Mouse (Mus musculus) liver, embryonic 15.5 days (tissue): ENCODE results near the gene Hspa4. TPM values are rescaled to one million over a fixed set of nuclear protein-coding genes. Genes with fewer than 3 reads are reported as not detected.
"Not testable (repeated sequence)": the region's sequence is repeated elsewhere in the genome, so short reads cannot be mapped to it uniquely, and the experiment has no call there.

ENCODE experiments used
- ATAC-seq: fragments of 200-750 bp; cut with Nextera tagmentation; 2 replicates; pipeline ENCODE4 v1.8.0; 2017; ENCODE audit warnings: moderate number of reproducible peaks, mild to moderate bottlenecking, moderate library complexity; ENCODE audit not compliant: insufficient read depth
- H3K27ac ChIP-seq: fragments of 300-500 bp; sonication (generic); replicated peaks from 2 replicates; pipeline ENCODE4 v1.5.1; 2015; ENCODE audit warnings: mild to moderate bottlenecking, inconsistent platforms
- H3K27me3 ChIP-seq: fragments of 300-500 bp; sonication (generic); 2 replicates; pipeline ENCODE4 v1.6.1; 2015; ENCODE audit warnings: mild to moderate bottlenecking, inconsistent platforms
- H3K36me3 ChIP-seq: fragments of 300-500 bp; sonication (generic); replicated peaks from 2 replicates; pipeline ENCODE4 v1.6.1; 2015; ENCODE audit warnings: moderate library complexity, mild to moderate bottlenecking, inconsistent platforms
- H3K4me1 ChIP-seq: fragments of 300-500 bp; sonication (generic); replicated peaks from 2 replicates; pipeline ENCODE4 v1.6.1; 2015; ENCODE audit warnings: inconsistent platforms
- H3K4me2 ChIP-seq: fragments of 300-500 bp; sonication (generic); 2 replicates; pipeline ENCODE4 v1.6.1; 2015; ENCODE audit warnings: moderate library complexity, mild to moderate bottlenecking, inconsistent platforms
- H3K4me3 ChIP-seq: fragments of 300-500 bp; sonication (generic); replicated peaks from 2 replicates; pipeline ENCODE4 v1.5.1; 2015; ENCODE audit warnings: mild to moderate bottlenecking, inconsistent platforms
- H3K9ac ChIP-seq: fragments of 300-500 bp; sonication (generic); 2 replicates; pipeline ENCODE4 v1.6.1; 2015; ENCODE audit warnings: moderate library complexity, mild to moderate bottlenecking, inconsistent platforms
- H3K9me3 ChIP-seq: fragments of 300-500 bp; sonication (generic); replicated peaks from 2 replicates; pipeline ENCODE4 v1.6.1; 2016; ENCODE audit warnings: inconsistent platforms
- WGBS: fragments of 180-500 bp; shearing (Covaris S2); methylation state at CpG from one replicate; pipeline ENCODE4 v1.1.7; 2015; ENCODE audit warnings: mixed read lengths; ENCODE audit not compliant: insufficient replicate concordance; 5-methylcytosine and 5-hydroxymethylcytosine counted together
- polyA plus RNA-seq: library from polyadenylated mRNA; unstranded; fragments of >200 nt; fragmentation: Nextera tagmentation; extraction: Ambion mirVana; gene quantifications from 2 replicates; pipeline ENCODE4 v1.2.1, GENCODE M21; 2015

Gene Hspa4
- polyA plus RNA-seq: 37.1 and 41.7 TPM in 2 replicates

DNA sequence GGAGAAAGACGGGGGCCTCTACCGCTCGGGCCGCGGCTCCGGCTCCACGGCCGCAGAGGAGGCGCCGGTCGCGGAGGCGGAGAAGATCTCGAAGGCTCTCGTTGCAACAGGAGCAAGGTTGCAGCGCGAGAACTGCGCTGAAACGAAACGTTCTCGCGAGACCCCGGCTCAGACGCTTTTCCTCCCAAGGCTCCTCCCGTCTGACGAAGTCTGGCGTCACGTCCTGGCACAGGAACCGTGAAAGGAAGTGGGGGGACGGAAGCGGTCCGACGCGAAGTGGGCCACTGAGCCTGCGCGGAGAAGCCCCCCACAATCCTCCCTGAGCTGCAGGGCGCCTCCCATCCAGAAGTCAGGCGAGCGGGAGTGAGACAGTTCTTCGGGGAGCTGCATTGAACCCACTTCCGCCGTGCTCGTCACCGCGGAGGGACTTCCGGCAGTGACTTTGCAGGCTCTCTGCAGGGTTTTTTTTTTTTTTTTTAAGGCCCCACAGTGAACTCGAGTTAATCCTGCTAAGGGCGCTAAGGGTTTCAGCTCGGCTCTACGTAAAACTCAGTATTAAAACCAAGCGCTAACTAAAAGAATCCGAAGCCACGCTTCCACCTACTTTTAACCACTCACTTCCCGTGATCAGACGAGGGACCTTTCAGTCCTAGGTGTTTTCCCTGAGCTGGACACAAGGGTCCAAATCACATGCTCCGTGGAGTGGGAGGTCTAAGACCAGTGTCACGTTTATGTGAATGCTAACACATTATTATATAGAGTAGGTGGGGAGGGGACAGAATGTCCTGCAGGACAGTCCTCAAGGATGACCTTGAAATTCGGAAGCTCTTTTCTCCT lies at the start of gene Hspa4:
Hspa4 (minus strand) TSS at position 128 of the 837 bp plus-strand sequence.
- Histone ChIP-seq H3K27me3 (no peaks in the 10 kb centered on the region), H3K4me2 (peak within 1 kb of the TSS; percentile 87), H3K4me3 (peak within 1 kb of the TSS; percentile 99), H3K4me1 (peaks cover 38% of the 10 kb centered on the region), H3K27ac (peak within 1 kb of the TSS; percentile 99), H3K9me3 (no peaks in the 10 kb centered on the region), H3K9ac (peak within 1 kb of the TSS; percentile 98), H3K36me3 (peaks cover 3% of the 10 kb centered on the region; the same call in 1 of the 2 replicates)
- peak; percentile 92 for ATAC-seq
- under 1% methylated on average over 58 of the region's 58 CpGs for WGBS

DNA sequence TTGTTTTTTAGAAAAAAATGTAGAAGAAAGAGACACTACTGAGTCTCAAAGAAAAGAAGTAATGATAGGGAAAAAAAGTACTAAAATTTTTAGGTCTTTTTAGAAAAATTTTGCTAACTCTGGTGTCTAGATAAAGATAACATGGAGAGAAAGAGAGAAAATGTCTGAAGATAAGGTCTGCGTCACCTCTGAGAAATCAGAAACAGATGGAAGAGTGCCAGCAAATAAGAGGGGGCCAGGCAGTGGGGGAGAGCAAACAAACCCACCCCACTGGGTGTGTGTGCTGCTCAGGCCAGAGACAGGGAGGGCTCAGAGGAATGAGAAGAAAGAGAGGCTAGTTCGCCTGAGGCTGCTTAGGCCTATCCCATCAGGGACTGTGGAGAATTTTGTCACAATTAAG lies 45.5 kb upstream of the Hspa4 start:
- 17% methylated on average over 2 of the region's 2 CpGs for WGBS
- no peak overlapping the region for H3K4me3 ChIP-seq
- H3K4me2 ChIP-seq: no peak overlapping the region
- no peak overlapping the region for H3K9ac ChIP-seq
- peaks cover 11% of the 10 kb centered on the region; the same call in 1 of the 2 replicates for H3K27me3 ChIP-seq
- no peak overlapping the region for H3K27ac ChIP-seq
- no peak for ATAC-seq
- H3K4me1 ChIP-seq: peaks cover 21% of the 10 kb centered on the region
- no peaks in the 10 kb centered on the region for H3K9me3 ChIP-seq
- H3K36me3 ChIP-seq: no peaks in the 10 kb centered on the region

DNA sequence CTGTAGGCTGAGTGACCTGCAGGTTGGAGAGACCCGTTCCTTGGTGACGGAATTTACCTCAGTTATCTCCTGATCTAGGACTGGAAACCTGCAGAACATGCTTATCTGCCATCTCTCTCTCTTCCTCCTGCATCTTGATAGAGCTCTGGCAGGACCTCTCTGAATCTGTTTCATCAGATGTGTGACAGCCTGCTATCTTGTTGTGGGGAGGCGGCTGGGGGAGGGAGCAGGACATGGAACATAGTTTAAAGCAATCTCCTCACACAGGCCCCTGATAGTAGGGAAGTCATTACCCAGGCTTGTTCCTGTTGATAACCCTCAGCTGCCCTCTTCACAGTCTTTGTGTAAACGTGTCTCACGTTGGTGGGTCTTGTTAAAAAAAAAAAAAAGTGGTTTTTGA lies 45.1 kb upstream of the Hspa4 start:
- WGBS: 8% methylated on average over 5 of the region's 5 CpGs
- H3K9ac ChIP-seq: no peak overlapping the region
- no peak for ATAC-seq

DNA sequence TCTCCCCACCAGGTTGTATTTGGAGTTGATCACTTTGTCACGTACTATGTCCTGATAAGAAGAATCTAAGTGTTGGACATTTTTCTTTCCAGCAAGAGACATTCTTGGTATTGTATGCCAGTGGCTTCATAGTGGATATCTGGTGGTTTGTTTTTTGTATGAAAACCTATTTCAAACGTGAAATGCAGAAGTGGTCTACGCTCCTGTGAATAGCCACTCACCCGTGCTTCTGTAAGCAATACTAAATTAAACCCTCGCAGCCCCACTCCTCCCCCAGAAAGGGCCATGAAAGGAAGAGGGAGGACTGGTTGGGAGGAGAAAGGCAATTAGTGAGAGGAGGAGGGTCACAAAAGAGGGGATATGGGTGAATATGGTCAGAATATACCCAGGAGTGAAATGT lies 42.5 kb upstream of the Hspa4 start:
- WGBS: 16% methylated on average over 5 of the region's 5 CpGs
- Histone ChIP-seq H3K9me3 (no peaks in the 10 kb centered on the region), H3K27ac (no peak overlapping the region), H3K4me1 (peaks cover 15% of the 10 kb centered on the region), H3K9ac (no peak overlapping the region), H3K27me3 (0 out of 2 replicates have a peak, but pooled peaks cover 3% of the 10 kb centered on the region), H3K4me2 (no peak overlapping the region), H3K36me3 (no peaks in the 10 kb centered on the region), H3K4me3 (no peak overlapping the region)
- ATAC-seq: no peak

More for the DNA sequence above, 45.1 kb upstream of the Hspa4 start:
- Histone ChIP-seq H3K9me3 (no peaks in the 10 kb centered on the region), H3K4me3 (no peak overlapping the region), H3K4me2 (no peak overlapping the region), H3K27me3 (peaks cover 11% of the 10 kb centered on the region; the same call in 1 of the 2 replicates), H3K27ac (no peak overlapping the region), H3K36me3 (no peaks in the 10 kb centered on the region), H3K4me1 (peaks cover 21% of the 10 kb centered on the region)

DNA sequence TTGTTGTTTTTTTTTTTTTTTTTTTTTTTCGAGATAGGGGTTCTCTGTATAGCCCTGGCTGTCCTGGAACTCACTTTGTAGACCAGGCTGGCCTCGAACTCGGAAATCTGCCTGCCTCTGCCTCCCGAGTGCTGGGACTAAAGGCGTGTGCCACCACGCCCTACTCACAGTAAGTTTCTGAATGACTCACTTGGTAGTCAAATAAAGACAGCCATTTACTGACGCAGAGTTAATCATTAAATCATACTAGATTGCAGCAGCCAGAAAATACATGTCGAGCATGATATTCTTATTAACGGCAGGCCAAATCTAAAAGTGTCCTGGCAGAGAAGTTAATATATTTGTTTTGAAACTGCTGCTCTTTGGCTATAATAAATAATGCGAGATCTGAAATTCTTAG lies 40.8 kb upstream of the Hspa4 start:
- not testable (repeated sequence) for H3K36me3 ChIP-seq, ATAC-seq, H3K27me3 ChIP-seq, H3K4me2 ChIP-seq, H3K9ac ChIP-seq, H3K27ac ChIP-seq, H3K4me3 ChIP-seq, H3K9me3 ChIP-seq
- peaks cover 16% of the 10 kb centered on the region for H3K4me1 ChIP-seq
- WGBS: 68% methylated on average over 10 of the region's 10 CpGs

DNA sequence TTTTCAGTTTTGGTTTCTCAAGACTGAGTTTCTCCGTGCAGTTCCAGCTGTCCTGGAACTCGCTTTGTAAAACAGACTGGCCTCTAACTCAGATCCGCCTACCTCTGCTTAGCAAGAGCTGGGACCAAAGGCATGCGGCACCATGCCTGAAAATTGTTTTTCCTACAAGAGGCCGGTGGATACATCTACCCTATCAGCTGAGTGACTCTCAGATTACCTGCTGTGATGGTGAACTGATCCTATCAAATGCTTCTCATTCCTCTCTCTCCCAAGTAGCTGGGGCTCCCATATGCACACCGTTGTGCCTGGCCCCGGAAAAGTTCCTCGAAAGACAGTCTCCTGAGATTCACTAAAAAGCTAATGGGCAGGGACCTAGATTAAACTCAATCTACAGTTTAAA lies 37.4 kb upstream of the Hspa4 start:
- H3K27me3 ChIP-seq: no peaks in the 10 kb centered on the region
- H3K4me3 ChIP-seq: no peak overlapping the region
- no peak overlapping the region for H3K27ac ChIP-seq
- WGBS: 70% methylated on average over 8 of the region's 8 CpGs
- H3K4me2 ChIP-seq: no peak overlapping the region
- 0 out of 2 replicates have a peak, but pooled peaks cover 8% of the 10 kb centered on the region for H3K36me3 ChIP-seq
- H3K4me1 ChIP-seq: peaks cover 9% of the 10 kb centered on the region; the same call in 1 of the 2 replicates
- no peaks in the 10 kb centered on the region for H3K9me3 ChIP-seq
- no peak overlapping the region for H3K9ac ChIP-seq
- ATAC-seq: no peak

DNA sequence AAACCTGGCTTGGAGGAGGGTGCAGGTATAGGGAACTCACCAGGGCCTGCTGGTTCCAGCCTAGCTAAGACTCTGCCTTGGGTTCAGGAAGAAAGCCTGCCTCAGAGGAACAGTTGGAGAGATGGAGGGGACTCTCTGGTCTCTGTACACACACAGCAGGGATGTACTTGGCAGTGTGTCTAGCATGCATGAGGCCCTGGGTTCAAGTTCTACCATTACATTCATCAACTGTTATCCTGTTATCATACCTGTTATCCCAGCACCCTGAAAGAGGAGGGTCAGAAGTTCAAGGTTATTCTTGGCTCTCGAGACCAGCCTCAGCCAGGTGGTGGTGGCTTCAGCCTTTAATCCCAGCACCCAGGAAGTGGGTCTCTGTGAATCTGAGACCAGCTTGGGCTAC lies 36.7 kb upstream of the Hspa4 start:
- Histone ChIP-seq H3K4me3 (no peak overlapping the region), H3K4me2 (no peak overlapping the region), H3K36me3 (peaks cover 14% of the 10 kb centered on the region), H3K27ac (no peak overlapping the region), H3K9ac (no peak overlapping the region), H3K27me3 (no peaks in the 10 kb centered on the region), H3K9me3 (no peaks in the 10 kb centered on the region), H3K4me1 (peaks cover 9% of the 10 kb centered on the region; the same call in 1 of the 2 replicates)
- WGBS: 70% methylated on average over 1 of the region's 1 CpGs
- ATAC-seq: no peak

DNA sequence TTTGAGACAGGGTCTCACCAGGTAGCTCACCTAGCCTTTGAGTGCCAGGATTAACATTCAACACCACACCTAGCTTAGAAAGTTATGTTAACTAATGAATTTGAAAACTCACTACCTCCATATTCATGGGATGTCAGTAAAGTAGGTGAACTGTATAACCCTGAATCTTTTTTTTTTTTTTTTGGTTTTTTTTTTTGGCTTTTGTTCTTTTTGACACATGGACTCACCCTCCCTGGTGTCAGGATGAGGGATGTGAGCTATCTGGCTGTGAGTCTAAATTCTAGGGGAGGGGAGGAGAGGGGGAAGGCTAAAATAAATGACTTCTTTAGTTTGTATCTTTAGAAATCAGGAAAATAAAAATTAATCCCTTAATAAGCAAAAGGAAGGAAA lies 35.9 kb upstream of the Hspa4 start:
- H3K27me3 ChIP-seq: no peaks in the 10 kb centered on the region
- H3K36me3 ChIP-seq: peaks cover 20% of the 10 kb centered on the region
- no peak overlapping the region for H3K4me3 ChIP-seq
- no peak for ATAC-seq
- H3K9me3 ChIP-seq: no peaks in the 10 kb centered on the region
- H3K4me2 ChIP-seq: no peak overlapping the region
- no peak overlapping the region for H3K27ac ChIP-seq
- H3K4me1 ChIP-seq: peaks cover 9% of the 10 kb centered on the region; the same call in 1 of the 2 replicates
- H3K9ac ChIP-seq: no peak overlapping the region

DNA sequence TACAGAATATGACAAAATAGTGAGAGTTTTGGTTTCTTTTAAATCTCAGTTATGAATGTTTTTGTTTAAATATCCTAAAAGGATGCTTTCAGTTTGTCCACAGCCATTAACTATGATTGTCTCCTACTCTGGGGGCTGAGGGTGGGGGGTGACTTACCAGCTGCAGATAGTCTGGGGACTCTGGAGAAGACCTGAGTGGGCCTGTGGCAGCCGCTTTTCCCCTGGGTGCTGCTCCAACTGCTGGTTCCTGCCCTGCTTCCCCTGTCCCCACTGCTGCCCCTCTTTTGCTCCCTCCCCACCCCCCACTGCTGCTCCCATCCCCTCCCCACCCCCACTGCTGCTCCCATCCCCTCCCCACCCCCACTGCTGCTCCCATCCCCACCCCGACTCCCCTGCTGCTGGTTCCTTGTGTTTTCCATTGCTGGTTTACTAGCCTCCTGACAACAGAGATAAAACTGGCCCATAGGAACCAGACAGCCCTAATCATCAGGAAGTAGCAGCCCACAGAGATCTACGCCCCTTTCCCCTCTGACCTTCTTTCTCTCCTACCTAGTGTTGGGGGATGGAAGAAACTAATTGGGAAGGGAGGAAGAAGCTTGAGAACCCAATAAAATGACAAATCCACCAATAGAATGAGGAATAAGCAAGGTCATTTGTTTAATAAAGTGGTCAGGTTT lies 35.4 kb upstream of the Hspa4 start:
- H3K36me3 ChIP-seq: peaks cover 25% of the 10 kb centered on the region
- H3K4me3 ChIP-seq: no peak overlapping the region
- no peaks in the 10 kb centered on the region for H3K27me3 ChIP-seq
- WGBS: 16% methylated on average over 3 of the region's 3 CpGs
- H3K4me1 ChIP-seq: peaks cover 9% of the 10 kb centered on the region; the same call in 1 of the 2 replicates
- no peak overlapping the region for H3K4me2 ChIP-seq
- ATAC-seq: no peak; the same call in 1 of the 2 replicates
- H3K9ac ChIP-seq: no peak overlapping the region
- no peak overlapping the region for H3K27ac ChIP-seq
- no peaks in the 10 kb centered on the region for H3K9me3 ChIP-seq

DNA sequence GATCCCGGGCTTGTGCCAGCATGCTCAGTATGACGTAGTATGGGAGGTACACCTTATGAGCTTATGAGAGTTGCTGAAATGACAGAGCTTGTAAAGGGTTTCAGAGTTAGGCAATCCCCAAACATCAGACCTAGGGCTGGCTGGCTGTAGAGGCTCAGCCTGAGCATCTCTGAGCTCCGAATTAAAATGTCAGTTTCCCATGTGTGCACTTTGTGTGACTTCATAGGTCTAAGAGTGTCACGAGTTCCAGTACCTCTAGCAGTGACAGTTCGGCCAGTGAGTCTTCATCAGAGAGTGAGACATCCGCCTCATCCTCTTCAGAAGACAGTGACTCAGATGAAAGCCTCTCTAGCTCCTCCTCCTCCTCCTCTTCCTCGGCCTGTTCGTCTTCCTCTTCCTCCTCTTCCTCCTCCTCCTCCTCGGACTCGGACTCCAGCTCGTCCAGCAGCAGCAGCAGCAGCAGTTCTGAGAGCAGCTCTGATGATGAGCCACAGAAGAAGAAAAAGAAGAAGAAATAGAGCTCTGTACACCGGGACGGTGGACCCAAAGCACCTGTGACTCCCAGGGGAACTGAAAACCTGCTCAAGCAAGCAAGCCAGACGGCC lies 31.9 kb upstream of the Hspa4 start:
- no peak overlapping the region for H3K4me3 ChIP-seq
- no peaks in the 10 kb centered on the region for H3K27me3 ChIP-seq
- no peak overlapping the region for H3K27ac ChIP-seq
- whole genome bisulfite sequencing: 70% methylated on average over 14 of the region's 14 CpGs
- H3K9ac ChIP-seq: no peak overlapping the region
- H3K36me3 ChIP-seq: peaks cover 53% of the 10 kb centered on the region
- H3K9me3 ChIP-seq: no peaks in the 10 kb centered on the region
- no peak overlapping the region for H3K4me2 ChIP-seq
- H3K4me1 ChIP-seq: peaks cover 9% of the 10 kb centered on the region; the same call in 1 of the 2 replicates
- ATAC-seq: no peak

DNA sequence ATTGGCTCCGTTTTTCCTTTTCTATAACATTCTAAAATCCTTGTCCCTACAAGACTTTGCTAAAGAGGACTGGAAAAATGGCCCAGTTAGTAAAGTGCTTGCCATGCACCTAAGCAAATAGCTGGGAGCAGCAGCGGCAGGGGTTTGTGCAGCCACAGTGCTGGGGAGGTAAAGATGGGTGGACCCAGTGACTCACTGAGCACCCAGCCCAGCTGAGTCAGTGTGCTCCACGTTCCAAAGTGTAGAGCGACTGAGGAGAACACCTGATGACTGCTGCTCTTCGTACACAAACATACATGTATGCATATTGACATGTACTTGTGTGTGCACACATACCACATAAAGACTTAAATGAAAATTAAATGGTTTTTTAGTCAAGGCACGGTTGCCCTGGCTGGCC lies 30.9 kb upstream of the Hspa4 start:
- no peak overlapping the region for H3K4me2 ChIP-seq
- no peak overlapping the region for H3K27ac ChIP-seq
- H3K36me3 ChIP-seq: peaks cover 56% of the 10 kb centered on the region
- no peak overlapping the region for H3K4me3 ChIP-seq
- no peaks in the 10 kb centered on the region for H3K9me3 ChIP-seq
- H3K27me3 ChIP-seq: no peaks in the 10 kb centered on the region
- 86% methylated on average over 6 of the region's 6 CpGs for WGBS
- H3K9ac ChIP-seq: no peak overlapping the region
- ATAC-seq: no peak
- peaks cover 12% of the 10 kb centered on the region for H3K4me1 ChIP-seq
